Mouse (Mus musculus) cerebral cortex, adult 2 months (tissue): Measurements from ENCODE around the gene Zfp993.

ENCODE experiments used
- WGBS: fragments of 180-500 bp; shearing (Covaris S2); methylation state at CpG from one replicate; pipeline ENCODE4 v1.1.7; 2018; 5-methylcytosine and 5-hydroxymethylcytosine counted together

The Zfp993 gene

DNA sequence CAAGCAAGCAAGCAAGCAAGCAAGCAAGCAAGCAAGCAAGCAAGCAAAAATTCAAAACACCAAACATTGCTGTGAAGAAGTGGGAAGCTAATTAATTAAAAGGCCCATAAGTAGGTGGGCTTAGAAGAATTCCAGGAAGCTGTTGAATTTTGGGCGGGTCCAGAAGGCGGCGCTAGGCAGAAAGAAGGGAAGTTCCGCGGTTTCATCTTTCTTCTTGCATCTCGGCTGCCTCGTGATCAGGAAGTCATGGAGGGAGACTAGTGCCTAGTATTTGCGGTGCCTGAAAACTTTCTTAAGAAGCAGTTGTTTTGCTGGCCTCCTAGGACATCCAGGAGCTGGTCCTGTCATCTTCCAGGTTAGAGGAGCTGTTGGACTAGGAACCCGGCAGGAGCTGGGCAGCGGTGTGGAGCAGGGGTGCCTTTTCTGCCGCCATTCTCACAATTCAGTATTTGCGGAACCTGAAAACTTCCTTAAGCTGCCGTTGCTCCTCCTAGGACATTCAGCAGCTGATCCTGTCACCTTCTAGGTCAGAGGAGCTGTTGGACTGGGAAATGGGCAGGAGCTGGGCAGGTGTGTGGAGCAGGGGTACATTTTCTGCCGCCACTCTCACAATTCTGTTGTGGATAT is at the start of gene Zfp993:
Zfp993 (plus strand) TSS at position 188 of the 627 bp plus-strand sequence.
- no CpG with 5 or more reads among the region's 14 CpGs for WGBS

DNA sequence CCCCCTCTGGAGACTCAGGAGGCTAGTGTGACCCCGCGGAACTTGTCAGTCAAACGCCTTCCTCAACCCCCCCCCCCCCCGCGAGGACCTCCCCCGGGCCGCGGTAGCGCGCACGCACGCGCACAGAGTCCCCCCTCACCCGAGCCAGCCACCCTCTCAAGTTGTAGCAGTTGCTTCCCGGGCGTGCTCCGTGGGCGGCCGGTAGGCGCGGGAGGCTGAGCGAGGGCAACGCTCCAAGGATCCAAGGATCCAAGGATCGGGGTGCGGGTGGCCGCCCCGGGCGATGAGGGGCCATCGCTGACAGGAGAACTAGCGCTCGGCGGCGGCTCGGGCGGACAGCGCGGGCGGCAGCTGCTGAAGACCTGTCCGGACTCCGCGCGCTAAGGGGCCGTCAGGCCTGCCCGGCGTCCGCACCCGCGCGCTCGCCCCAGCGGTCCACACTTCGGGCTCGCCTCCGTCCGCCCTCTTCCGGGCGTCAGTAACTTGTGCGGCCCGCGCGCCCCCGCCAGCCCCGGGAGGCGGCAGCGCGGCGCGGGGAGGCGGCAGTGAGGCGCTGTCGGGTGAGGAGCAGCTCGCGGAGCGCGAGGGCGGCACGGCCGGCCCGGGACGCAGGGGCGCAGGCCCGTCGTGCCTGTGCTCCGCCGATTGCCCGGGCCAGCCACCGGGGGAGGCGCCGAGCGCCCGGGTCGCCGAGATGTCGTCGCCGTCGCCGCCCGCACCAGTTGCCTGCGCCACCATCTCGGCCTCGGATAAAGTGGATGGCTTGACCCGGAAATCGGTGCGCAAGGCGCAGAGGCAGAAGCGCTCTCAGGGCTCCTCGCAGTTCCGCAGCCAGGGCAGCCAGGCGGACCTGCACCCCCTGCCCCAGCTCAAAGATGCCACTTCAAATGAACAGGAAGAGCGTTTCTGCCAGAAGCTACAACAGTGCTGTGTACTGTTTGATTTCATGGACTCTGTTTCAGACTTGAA is 30.6 kb upstream of the Zfp993 start:
- 3% methylated on average over 27 of the region's 111 CpGs for WGBS

DNA sequence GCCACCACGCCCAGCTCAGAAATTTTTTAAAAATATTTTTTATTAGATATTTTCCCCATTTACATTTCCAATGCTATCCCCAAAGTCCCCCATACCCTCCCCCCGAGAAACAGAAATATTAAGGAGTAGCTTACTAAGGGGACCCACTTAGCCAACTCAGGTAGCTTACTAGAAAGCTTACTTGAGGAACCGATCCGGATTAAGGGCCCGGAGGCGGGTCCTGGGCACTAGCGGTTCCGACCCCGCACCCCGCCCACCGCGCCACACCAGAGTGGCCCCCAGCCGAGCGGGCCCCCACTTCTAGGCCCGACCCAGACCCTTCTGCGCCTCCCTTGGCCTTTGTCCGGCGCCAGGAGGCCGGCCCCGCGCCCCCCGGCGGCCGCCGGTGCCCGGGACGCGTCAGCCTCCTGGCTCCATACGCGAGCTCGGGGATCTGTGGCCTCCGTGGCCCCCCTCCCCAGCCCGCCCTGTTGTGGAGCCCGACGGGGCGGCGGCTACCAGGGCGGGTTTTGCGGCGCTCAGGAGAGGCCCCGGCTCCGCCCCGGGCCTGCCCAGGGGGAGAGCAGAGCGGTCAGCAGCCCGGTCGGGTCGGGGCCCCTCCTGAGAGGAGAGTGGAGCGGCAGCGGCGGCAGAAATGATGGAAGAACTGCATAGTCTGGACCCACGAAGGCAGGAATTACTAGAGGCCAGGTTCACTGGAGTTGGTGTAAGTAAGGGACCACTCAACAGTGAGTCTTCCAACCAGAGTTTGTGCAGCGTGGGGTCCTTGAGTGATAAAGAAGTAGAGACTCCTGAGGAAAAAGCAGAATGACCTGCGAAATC is 7.0 kb upstream of the Zfp993 start:
- 6% methylated on average over 24 of the region's 53 CpGs for WGBS

DNA sequence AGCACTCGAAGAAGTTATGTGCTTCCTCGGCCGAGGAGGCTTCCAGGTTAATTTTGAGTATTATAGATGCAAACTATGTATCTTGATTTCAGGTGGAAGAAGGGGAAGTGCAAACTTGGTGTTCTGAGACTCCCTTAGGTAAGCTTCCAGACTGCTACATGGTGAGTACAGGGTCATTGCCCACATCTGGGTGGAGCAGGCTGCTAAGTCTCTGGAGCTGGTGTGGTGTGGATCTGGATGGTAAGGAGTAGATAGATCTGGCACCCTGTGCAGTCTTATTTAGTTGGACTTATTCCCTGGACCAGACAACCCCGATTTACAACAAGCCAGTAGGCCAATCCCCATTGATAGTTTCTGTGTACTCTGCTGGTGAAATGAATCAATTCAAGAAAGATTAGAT is 33.6 kb downstream of the Zfp993 start:
- WGBS, result no CpG with 5 or more reads among the region's 4 CpGs

DNA sequence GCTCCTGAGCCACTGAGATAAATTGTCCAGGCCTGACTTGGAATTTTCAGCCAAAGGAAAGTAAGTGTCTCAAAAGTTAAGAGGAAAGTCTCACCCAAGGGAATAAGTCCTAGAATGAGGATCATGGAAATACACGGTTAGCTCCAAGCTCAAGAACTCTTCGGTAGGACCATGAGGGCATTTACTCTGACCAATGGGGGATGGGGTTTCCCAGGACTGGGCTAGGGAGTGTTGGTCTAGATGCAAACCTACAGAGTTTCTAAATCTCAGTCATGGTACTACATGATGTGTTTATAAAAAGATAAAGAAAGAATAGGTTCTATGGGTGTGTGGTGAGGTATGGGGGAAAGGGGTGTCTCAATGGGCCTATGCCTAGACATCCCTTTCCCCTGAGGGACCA is 38.9 kb downstream of the Zfp993 start:
- no CpG with 5 or more reads among the region's 2 CpGs for WGBS

DNA sequence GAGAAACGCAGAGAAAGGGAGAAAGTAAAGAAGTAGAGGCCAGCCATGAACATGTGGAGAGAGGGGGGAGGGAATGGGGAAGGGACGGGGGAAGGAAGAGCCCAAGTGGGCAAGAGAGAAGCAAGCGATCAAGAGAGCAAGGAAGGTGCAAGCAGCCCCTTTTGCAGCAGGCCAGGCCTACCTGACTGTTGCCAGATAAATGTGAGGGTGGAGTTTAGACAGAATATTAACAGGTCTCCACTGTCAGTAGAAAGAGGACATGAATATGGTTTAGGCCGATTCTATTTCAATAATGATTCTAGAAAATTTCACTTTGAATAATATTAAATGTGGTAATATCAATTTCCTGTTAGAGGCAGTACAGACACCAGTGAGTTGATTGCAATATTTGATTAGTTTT is 39.4 kb downstream of the Zfp993 start:
- 63% methylated on average over 2 of the region's 4 CpGs for WGBS

DNA sequence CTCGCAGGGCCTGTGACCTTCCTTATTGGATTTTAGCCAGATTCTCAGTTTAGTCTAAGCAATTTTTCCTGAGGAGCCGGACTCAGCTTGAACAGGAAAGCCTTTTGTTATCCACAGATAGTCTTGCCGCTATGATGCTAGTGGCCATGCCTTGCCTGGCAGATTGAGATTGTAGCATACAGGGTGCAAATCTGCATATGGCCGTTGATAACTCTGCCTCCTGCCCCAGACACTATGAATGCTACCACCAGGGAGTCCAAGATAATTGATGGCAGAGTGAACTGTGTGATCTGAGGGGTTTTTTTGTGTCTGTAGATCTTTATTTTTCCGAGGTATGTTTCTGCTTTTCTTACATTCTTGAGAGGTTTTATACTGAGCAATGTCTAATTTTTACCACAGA is 39.9 kb downstream of the Zfp993 start:
- 74% methylated on average over 2 of the region's 5 CpGs for WGBS
